8 mouse cellular contexts compared by ENCODE assay signal in genomic region chr2:127789138-127789537, GRCm38 (mm10). TPM values are rescaled to one million over a fixed set of nuclear protein-coding genes. Genes with fewer than 3 reads are reported as not detected.
A peak's percentile ranks its signal among the peaks of the same experiment; 100 is the strongest.
DNase-seq lines count a peak whose midpoint lies in the region; ATAC-seq lines count a peak whose summit lies in the region.

No protein-coding gene starts in this region.

- H3K4me2 ChIP-seq in heart, embryonic 15.5 days = peak overlapping the region; percentile 83
- H3K4me2 ChIP-seq in forebrain, embryonic 15.5 days (replicated peaks) = peak overlapping the region; percentile 65
- peak overlapping the region; percentile 83 for H3K4me2 ChIP-seq in liver, embryonic 15.5 days

- H3K27me3 ChIP-seq in heart, embryonic 15.5 days = no peaks in the 10 kb centered on the region
- no peaks in the 10 kb centered on the region for H3K27me3 ChIP-seq in forebrain, embryonic 15.5 days
- H3K27me3 ChIP-seq in liver, embryonic 15.5 days = no peaks in the 10 kb centered on the region

- ATAC-seq in heart, embryonic 15.5 days (replicated peaks; ENCODE audit: insufficient number of reproducible peaks, insufficient read depth, low FRiP score, low read depth) = no peak
- ATAC-seq in forebrain, embryonic 15.5 days (replicated peaks) = no peak
- ATAC-seq in liver, embryonic 15.5 days (ENCODE audit: insufficient read depth) = peak; percentile 55

- H3K27ac ChIP-seq in heart, embryonic 15.5 days = peak overlapping the region; percentile 52; the same call in 1 of the 2 replicates
- H3K27ac ChIP-seq in forebrain, embryonic 15.5 days (replicated peaks) = no peak overlapping the region
- peak overlapping the region; percentile 63 for H3K27ac ChIP-seq in liver, embryonic 15.5 days (replicated peaks)

- H3K9me3 ChIP-seq in heart, embryonic 15.5 days (replicated peaks) = no peaks in the 10 kb centered on the region
- H3K9me3 ChIP-seq in forebrain, embryonic 15.5 days = no peaks in the 10 kb centered on the region
- no peaks in the 10 kb centered on the region for H3K9me3 ChIP-seq in liver, embryonic 15.5 days (replicated peaks)

- no peaks in the 10 kb centered on the region for H3K36me3 ChIP-seq in heart, embryonic 15.5 days
- H3K36me3 ChIP-seq in forebrain, embryonic 15.5 days = no peaks in the 10 kb centered on the region
- no peaks in the 10 kb centered on the region for H3K36me3 ChIP-seq in liver, embryonic 15.5 days (replicated peaks)

- H3K4me3 ChIP-seq in heart, embryonic 15.5 days = peak overlapping the region; percentile 81
- H3K4me3 ChIP-seq in forebrain, embryonic 15.5 days = peak overlapping the region; percentile 59
- H3K4me3 ChIP-seq in liver, embryonic 15.5 days (replicated peaks) = peak overlapping the region; percentile 72

- 5% methylated on average over 11 of the region's 11 CpGs for WGBS in heart, embryonic 15.5 days
- WGBS in forebrain, embryonic 15.5 days = 3% methylated on average over 11 of the region's 11 CpGs
- 3% methylated on average over 11 of the region's 11 CpGs for WGBS in liver, embryonic 15.5 days (ENCODE audit: insufficient replicate concordance)

- H3K4me1 ChIP-seq in heart, embryonic 15.5 days (replicated peaks) = peaks cover 21% of the 10 kb centered on the region
- H3K4me1 ChIP-seq in forebrain, embryonic 15.5 days = peaks cover 32% of the 10 kb centered on the region
- H3K4me1 ChIP-seq in liver, embryonic 15.5 days (replicated peaks) = peaks cover 29% of the 10 kb centered on the region

- DNase-seq in heart, postnatal 4 days = no peak
- DNase-seq in NIH3T3 (ENCODE audit: low read depth) = peak; percentile 22
- DNase-seq in right cerebral cortex, postnatal 36 days (ENCODE audit: low spot score in 2 of 2) = no peak
- no peak for DNase-seq in adrenal gland, postnatal 10 days
- no peak for DNase-seq in ovary, postnatal 10 days (ENCODE audit: low spot score)

- H3K9ac ChIP-seq in heart, embryonic 15.5 days = peak overlapping the region; percentile 78
- peak overlapping the region; percentile 62 for H3K9ac ChIP-seq in forebrain, embryonic 15.5 days (replicated peaks)
- peak overlapping the region; percentile 62 for H3K9ac ChIP-seq in liver, embryonic 15.5 days

RNA-seq across cellular contexts. Expression of gene Nphp1, which starts 0.4 kb away (rescaled TPM):
- polyA plus RNA-seq in heart, embryonic 15.5 days (2015; fragmentation: Nextera tagmentation; extraction: Ambion mirVana) = 19.6 and 20.0 TPM in 2 replicates
- total RNA-seq in heart, postnatal 4 days (2021) = 10 to 100 TPM; 13.9 to 14.2 TPM
- polyA plus RNA-seq in forebrain, embryonic 15.5 days (2015; fragmentation: Nextera tagmentation; extraction: Ambion mirVana) = 19.3 and 19.6 TPM in 2 replicates
- 3.7 and 4.6 TPM in 2 replicates for polyA plus RNA-seq in liver, embryonic 15.5 days (2015; fragmentation: Nextera tagmentation; extraction: Ambion mirVana)
- total RNA-seq in adrenal gland, postnatal 10 days (2021) = 10 to 100 TPM; 20.7 to 22.8 TPM

RNA-seq across cellular contexts. Expression of gene Mtln, which starts 3.1 kb away (rescaled TPM):
- polyA plus RNA-seq in heart, embryonic 15.5 days (2015; fragmentation: Nextera tagmentation; extraction: Ambion mirVana) = 36.4 and 45.6 TPM in 2 replicates
- total RNA-seq in heart, postnatal 4 days (2021) = 10 to 100 TPM; 30.3 to 30.5 TPM
- polyA plus RNA-seq in forebrain, embryonic 15.5 days (2015; fragmentation: Nextera tagmentation; extraction: Ambion mirVana) = 31.8 and 36.1 TPM in 2 replicates
- polyA plus RNA-seq in liver, embryonic 15.5 days (2015; fragmentation: Nextera tagmentation; extraction: Ambion mirVana) = 12.9 and 16.6 TPM in 2 replicates
- 10 to 100 TPM; 62.8 to 68.3 TPM for total RNA-seq in adrenal gland, postnatal 10 days (2021)

RNA-seq across cellular contexts. Expression of gene Bub1, which starts 42.5 kb away (rescaled TPM):
- polyA plus RNA-seq in heart, embryonic 15.5 days (2015; fragmentation: Nextera tagmentation; extraction: Ambion mirVana) = 35.7 and 39.2 TPM in 2 replicates
- total RNA-seq in heart, postnatal 4 days (2021) = 10 to 100 TPM; 22.8 to 25.7 TPM
- polyA plus RNA-seq in forebrain, embryonic 15.5 days (2015; fragmentation: Nextera tagmentation; extraction: Ambion mirVana) = 23.6 and 27.3 TPM in 2 replicates
- polyA plus RNA-seq in liver, embryonic 15.5 days (2015; fragmentation: Nextera tagmentation; extraction: Ambion mirVana) = 29.5 and 31.3 TPM in 2 replicates
- 1 to 10 TPM; 7.9 to 8.4 TPM for total RNA-seq in adrenal gland, postnatal 10 days (2021)

RNA-seq across cellular contexts. Expression of gene Acoxl, which starts 49.5 kb away (rescaled TPM):
- polyA plus RNA-seq in heart, embryonic 15.5 days (2015; fragmentation: Nextera tagmentation; extraction: Ambion mirVana) = 0.28 and 0.39 TPM in 2 replicates
- total RNA-seq in heart, postnatal 4 days (2021) = not detected
- polyA plus RNA-seq in forebrain, embryonic 15.5 days (2015; fragmentation: Nextera tagmentation; extraction: Ambion mirVana) = 0.14 TPM in 1 of 2 replicates, not detected in the other
- polyA plus RNA-seq in liver, embryonic 15.5 days (2015; fragmentation: Nextera tagmentation; extraction: Ambion mirVana) = not detected in 2 replicates
- total RNA-seq in adrenal gland, postnatal 10 days (2021) = under 1 TPM; 0.18 to 0.45 TPM

RNA-seq across cellular contexts. Expression of gene Mall, which starts 59.4 kb away (rescaled TPM):
- 8.1 and 10.2 TPM in 2 replicates for polyA plus RNA-seq in heart, embryonic 15.5 days (2015; fragmentation: Nextera tagmentation; extraction: Ambion mirVana)
- 10 to 100 TPM; 15.5 to 17.0 TPM for total RNA-seq in heart, postnatal 4 days (2021)
- polyA plus RNA-seq in forebrain, embryonic 15.5 days (2015; fragmentation: Nextera tagmentation; extraction: Ambion mirVana) = 0.68 and 0.70 TPM in 2 replicates
- 0.09 and 0.13 TPM in 2 replicates for polyA plus RNA-seq in liver, embryonic 15.5 days (2015; fragmentation: Nextera tagmentation; extraction: Ambion mirVana)
- 1 to 10 TPM; 5.1 to 6.0 TPM for total RNA-seq in adrenal gland, postnatal 10 days (2021)
